Mouse (Mus musculus): ENCODE measurements around the gene Akap11.

- no peak for TF ChIP-seq CTCF (IDR thresholded peaks at IDR 0.05; ENCODE audit: extremely low read depth, insufficient read length, insufficient replicate concordance, low read depth, low read length)
- no peak for TF ChIP-seq POLR2A (IDR thresholded peaks at IDR 0.05; ENCODE audit: low read depth, low read length)
Measured at GRCm38 (mm10) chr14:78566431-78566830, 29.8 kb upstream of the Akap11 start.
